Comparison of ENCODE assay signal across 7 mouse cellular contexts in the genomic region with DNA sequence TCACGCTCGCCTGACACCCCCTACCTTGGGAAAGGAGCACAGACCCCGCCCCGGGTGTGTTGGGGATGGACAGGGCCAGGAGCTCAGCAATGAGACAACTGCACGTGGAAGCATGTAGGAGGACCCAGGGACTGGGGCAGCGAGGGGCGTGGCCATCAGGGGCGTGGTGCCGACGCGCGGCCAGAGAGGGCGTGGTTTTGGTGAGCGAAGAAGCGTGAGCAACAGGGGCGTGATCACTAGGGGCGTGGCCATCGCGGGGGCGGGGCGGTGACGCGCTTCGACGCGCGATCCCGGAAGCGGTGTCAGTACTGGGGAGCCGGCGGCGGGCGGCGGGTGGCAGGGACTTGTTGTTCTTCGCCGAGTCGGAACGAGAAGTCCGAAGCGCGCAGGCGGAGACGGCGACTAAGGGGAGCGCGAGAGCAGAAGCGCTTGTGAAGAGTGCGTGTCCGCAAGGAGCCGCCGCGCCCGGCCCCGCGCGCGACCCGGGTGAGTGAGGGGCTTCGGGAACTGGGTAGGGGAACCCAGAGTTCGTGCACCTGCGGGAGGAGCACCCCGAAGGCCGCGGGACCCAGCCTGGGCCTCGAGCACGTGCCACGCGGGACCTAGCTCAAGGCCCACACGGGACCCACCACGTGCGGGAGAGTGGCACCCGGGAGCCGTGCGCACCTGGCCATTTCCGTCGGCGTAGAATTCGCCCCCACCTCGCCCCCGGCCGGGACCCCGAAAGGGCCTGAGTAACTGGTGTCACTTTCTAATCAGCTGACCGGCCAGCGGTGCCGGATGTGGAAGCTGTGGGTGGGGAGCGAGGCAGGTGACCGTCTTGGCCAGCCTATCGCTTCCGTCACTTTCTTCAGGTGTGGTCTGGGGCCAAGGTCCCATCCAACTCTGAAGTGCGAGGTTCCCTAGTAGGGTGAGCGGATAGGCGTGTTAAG. TPM values are rescaled to one million over a fixed set of nuclear protein-coding genes. Genes with fewer than 3 reads are reported as not detected.
DNase-seq lines count a peak whose midpoint lies in the region; ATAC-seq lines count a peak whose summit lies in the region.

A gene (plus strand): TSS at position 287 of the 932 bp plus-strand sequence.

- H3K4me2 ChIP-seq in intestine, embryonic 15.5 days (replicated peaks), result peak within 1 kb of the TSS; percentile 97

- DNase-seq in adrenal gland, adult 18-20 months (ENCODE audit: low spot score in 2 of 2), result peak; percentile 100
- DNase-seq in embryo, embryonic 11 days, result peak; percentile 96
- DNase-seq in gastrocnemius, postnatal 36 days, result peak; percentile 98 to 99
- peak; percentile 90 to 94 for DNase-seq in left cerebral cortex, postnatal 25 days (ENCODE audit: low spot score in 2 of 2)
- DNase-seq in midbrain, embryonic 10.5 days (ENCODE audit: low spot score), result peak; percentile 96
- DNase-seq in right cerebral cortex, postnatal 4 days, result peak; percentile 89

- no peaks in the 10 kb centered on the region for H3K27me3 ChIP-seq in intestine, embryonic 15.5 days (replicated peaks)
- H3K27me3 ChIP-seq in midbrain, embryonic 10.5 days (ENCODE audit: low read depth, poor library complexity, severe bottlenecking), result peaks cover 26% of the 10 kb centered on the region

- H3K4me3 ChIP-seq in intestine, embryonic 15.5 days (replicated peaks), result peak within 1 kb of the TSS; percentile 78
- peak within 1 kb of the TSS; percentile 93 for H3K4me3 ChIP-seq in midbrain, embryonic 10.5 days

- intact Hi-C loops in gastrocnemius, postnatal 36 days (cut with DNase I), result no loop called here
- intact Hi-C loops in left cerebral cortex, postnatal 25 days (cut with DNase I), result no loop called here

- H3K4me1 ChIP-seq in intestine, embryonic 15.5 days (replicated peaks), result peaks cover 45% of the 10 kb centered on the region
- peaks cover 55% of the 10 kb centered on the region for H3K4me1 ChIP-seq in midbrain, embryonic 10.5 days

- no peaks in the 10 kb centered on the region for H3K9me3 ChIP-seq in intestine, embryonic 15.5 days
- no peaks in the 10 kb centered on the region for H3K9me3 ChIP-seq in midbrain, embryonic 10.5 days (replicated peaks)

- H3K27ac ChIP-seq in intestine, embryonic 15.5 days, result peak within 1 kb of the TSS; percentile 90
- peak within 1 kb of the TSS; percentile 82 for H3K27ac ChIP-seq in midbrain, embryonic 10.5 days (replicated peaks)

- WGBS in intestine, embryonic 15.5 days, result under 1% methylated on average over 92 of the region's 92 CpGs
- WGBS in midbrain, embryonic 10.5 days, result under 1% methylated on average over 92 of the region's 92 CpGs

- peak; percentile 90 for ATAC-seq in intestine, embryonic 15.5 days

- H3K36me3 ChIP-seq in intestine, embryonic 15.5 days, result no peaks in the 10 kb centered on the region
- no peaks in the 10 kb centered on the region for H3K36me3 ChIP-seq in midbrain, embryonic 10.5 days

- H3K9ac ChIP-seq in intestine, embryonic 15.5 days, result peak within 1 kb of the TSS; percentile 68

RNA-seq across cellular contexts. Expression of the gene that starts here (rescaled TPM):
- total RNA-seq in adrenal gland, adult 18-20 months (2021), result 10 to 100 TPM; 28.8 to 39.0 TPM
- total RNA-seq in gastrocnemius, postnatal 36 days (2021), result 10 to 100 TPM; 16.6 to 21.4 TPM
- polyA plus RNA-seq in intestine, embryonic 15.5 days (2015; fragmentation: Nextera tagmentation; extraction: Ambion mirVana), result 17.6 and 20.7 TPM in 2 replicates
- 1 to 10 TPM; 6.8 TPM for total RNA-seq in left cerebral cortex, postnatal 25 days (2021)
- 9.7 and 9.9 TPM in 2 replicates for polyA plus RNA-seq in midbrain, embryonic 10.5 days (2016; fragmentation: Nextera tagmentation; extraction: Ambion mirVana)

Comparison
In these comparisons a context has a peak if more than half of its experiments do, and no peak if none do; other contexts are left out.
1. Peak in every context shown above with its lines: DNase-seq, ATAC-seq, H3K4me3 ChIP-seq and H3K27ac ChIP-seq.